Mouse (Mus musculus): Measurements from ENCODE around the gene Mecom. TPM values are rescaled to one million over a fixed set of nuclear protein-coding genes. Genes with fewer than 3 reads are reported as not detected.
A peak's percentile ranks its signal among the peaks of the same experiment; 100 is the strongest.

The Mecom gene
- polyA plus RNA-seq, 1 experiment from 2014 or later: 44.4 TPM

DNA sequence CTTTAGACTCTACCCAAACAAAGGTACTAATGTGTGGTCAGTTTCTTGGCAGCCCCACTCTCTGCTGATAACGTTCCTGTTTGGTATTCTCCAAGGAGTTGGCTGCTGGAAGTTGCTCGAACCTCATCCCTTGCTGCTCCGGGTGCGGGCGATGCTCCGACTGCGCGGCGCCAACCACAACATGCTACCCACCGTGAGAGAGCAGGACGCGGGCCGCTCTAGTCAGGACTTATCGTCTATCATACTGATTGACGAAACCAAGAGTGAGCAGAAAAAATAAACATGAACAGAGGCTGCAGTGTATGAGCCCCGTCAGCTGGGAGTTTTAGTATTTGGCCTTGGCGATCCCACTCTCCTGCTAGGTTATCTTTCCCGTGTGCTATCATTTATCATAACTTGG, 441.3 kb downstream of the Mecom start:
- no peak overlapping the region for H3K4me3 ChIP-seq
- no peak overlapping the region; the same call in 1 of the 2 replicates for H3K27ac ChIP-seq
- ATAC-seq (ENCODE audit: low FRiP score): no peak
- H3K27me3 ChIP-seq: no peaks in the 10 kb centered on the region
- no peak overlapping the region for H3K9ac ChIP-seq
- no peaks in the 10 kb centered on the region for H3K36me3 ChIP-seq
- no peaks in the 10 kb centered on the region for H3K4me1 ChIP-seq
- H3K4me2 ChIP-seq (replicated peaks): no peak overlapping the region
- WGBS: 64% methylated on average over 18 of the region's 18 CpGs
- H3K9me3 ChIP-seq (replicated peaks): no peaks in the 10 kb centered on the region

- Histone ChIP-seq H3K9me3 (replicated peaks) (no peaks in the 10 kb centered on the region), H3K4me3 (no peak overlapping the region), H3K27me3 (no peaks in the 10 kb centered on the region), H3K27ac (no peak overlapping the region), H3K4me2 (replicated peaks) (no peak overlapping the region), H3K9ac (no peak overlapping the region), H3K36me3 (no peaks in the 10 kb centered on the region), H3K4me1 (no peaks in the 10 kb centered on the region)
- WGBS: 61% methylated on average over 1 of the region's 1 CpGs
- no peak for ATAC-seq (ENCODE audit: low FRiP score)
These were observed 441.9 kb downstream of the Mecom start for GRCm38 (mm10) chr3:30105859-30106258.

- H3K27ac ChIP-seq: no peak overlapping the region; the same call in 1 of the 2 replicates
- no peak overlapping the region for H3K4me3 ChIP-seq
- no peaks in the 10 kb centered on the region for H3K27me3 ChIP-seq
- peak overlapping the region; percentile 21; the same call in 1 of the 2 replicates for H3K4me2 ChIP-seq (replicated peaks)
- H3K4me1 ChIP-seq: no peaks in the 10 kb centered on the region
- no peaks in the 10 kb centered on the region for H3K36me3 ChIP-seq
- H3K9me3 ChIP-seq (replicated peaks): no peaks in the 10 kb centered on the region
- 55% methylated on average over 15 of the region's 15 CpGs for WGBS
- H3K9ac ChIP-seq: no peak overlapping the region
- ATAC-seq (ENCODE audit: low FRiP score): no peak
These were observed 442.5 kb downstream of the Mecom start for GRCm38 (mm10) chr3:30105194-30105823.

DNA sequence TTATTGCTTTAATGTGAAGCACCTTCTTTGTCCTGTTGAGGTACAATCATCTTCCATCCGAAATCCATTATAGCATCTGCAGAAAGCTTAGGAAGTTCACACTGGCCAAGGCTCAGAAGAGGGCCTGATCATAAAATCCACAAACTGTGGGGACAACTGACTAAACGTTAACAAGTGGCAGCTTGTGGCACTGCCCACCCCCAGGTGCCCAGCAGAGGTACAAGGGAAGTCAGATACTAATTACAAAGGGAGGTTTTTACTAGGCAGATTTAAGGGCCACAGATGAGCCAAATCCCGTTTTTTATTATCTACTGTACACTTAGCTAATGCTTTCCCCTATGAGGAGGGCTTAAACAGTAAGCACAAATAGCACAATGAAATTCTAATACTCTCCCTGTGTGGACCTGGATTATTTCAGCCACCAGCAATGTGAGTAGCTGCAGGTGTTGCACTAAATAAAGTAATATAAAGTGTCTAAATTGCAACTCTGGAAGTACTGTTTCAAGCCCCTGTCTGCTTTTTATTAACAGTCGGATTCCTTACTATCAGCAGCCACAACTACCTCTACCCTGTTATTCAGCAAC, 443.2 kb downstream of the Mecom start:
- Histone ChIP-seq H3K27ac (no peak overlapping the region), H3K4me3 (no peak overlapping the region), H3K9me3 (replicated peaks) (no peaks in the 10 kb centered on the region), H3K4me1 (no peaks in the 10 kb centered on the region), H3K27me3 (no peaks in the 10 kb centered on the region), H3K9ac (no peak overlapping the region), H3K4me2 (replicated peaks) (no peak overlapping the region; the same call in 1 of the 2 replicates), H3K36me3 (no peaks in the 10 kb centered on the region)
- WGBS: 59% methylated on average over 4 of the region's 4 CpGs
- no peak for ATAC-seq (ENCODE audit: low FRiP score)

DNA sequence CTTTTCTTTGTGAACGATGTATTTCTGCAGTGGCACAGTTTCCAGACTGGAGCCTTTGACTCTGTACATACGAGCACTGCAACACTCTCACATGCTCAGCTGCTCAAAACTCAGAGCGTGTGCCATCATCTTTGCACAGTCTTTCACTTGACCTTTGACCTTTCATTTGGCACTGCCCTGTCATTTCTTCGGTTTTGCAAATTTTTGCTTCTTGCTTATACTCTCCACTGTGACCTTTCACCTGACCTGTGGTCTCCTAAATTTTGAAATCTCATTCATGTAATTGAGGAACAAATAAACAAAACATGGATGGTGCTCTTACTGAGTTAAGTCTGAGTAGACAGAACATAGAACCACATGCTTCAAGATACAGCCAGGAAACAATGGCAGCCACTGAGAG, 446.7 kb downstream of the Mecom start:
- H3K4me2 ChIP-seq (replicated peaks): no peak overlapping the region
- H3K27ac ChIP-seq: no peak overlapping the region
- 74% methylated on average over 4 of the region's 4 CpGs for WGBS
- no peak overlapping the region for H3K9ac ChIP-seq
- H3K4me1 ChIP-seq: no peaks in the 10 kb centered on the region
- no peaks in the 10 kb centered on the region for H3K36me3 ChIP-seq
- no peak for ATAC-seq (ENCODE audit: low FRiP score)
- H3K9me3 ChIP-seq (replicated peaks): no peaks in the 10 kb centered on the region
- no peaks in the 10 kb centered on the region for H3K27me3 ChIP-seq
- H3K4me3 ChIP-seq: no peak overlapping the region

- ATAC-seq (ENCODE audit: low FRiP score): no peak
These were observed 450.1 kb downstream of the Mecom start for GRCm38 (mm10) chr3:30097713-30098112.

DNA sequence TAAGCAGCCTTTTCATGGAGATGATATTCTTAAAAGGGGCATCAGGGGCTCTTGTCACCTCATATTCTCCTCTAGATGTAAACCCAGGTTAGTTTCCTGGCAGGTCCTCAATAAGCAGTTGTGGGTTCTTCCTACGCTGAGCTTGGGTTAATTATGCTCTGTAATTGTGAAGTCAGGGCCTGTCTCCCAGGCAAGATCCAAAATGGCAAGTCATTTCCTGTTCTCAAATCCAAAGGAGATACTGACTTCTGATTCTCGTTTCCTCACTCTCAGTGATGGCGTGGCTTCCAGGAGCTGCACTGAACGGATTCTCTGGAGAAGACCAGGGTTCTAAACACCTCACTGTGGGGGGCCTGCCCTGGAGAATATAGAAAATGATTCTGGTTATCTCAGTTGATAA, 450.7 kb downstream of the Mecom start:
- H3K4me3 ChIP-seq: no peak overlapping the region
- H3K36me3 ChIP-seq: no peaks in the 10 kb centered on the region
- H3K9ac ChIP-seq: no peak overlapping the region
- no peak overlapping the region for H3K27ac ChIP-seq
- no peak overlapping the region for H3K4me2 ChIP-seq (replicated peaks)
- 74% methylated on average over 4 of the region's 4 CpGs for WGBS
- no peaks in the 10 kb centered on the region for H3K9me3 ChIP-seq (replicated peaks)
- H3K4me1 ChIP-seq: no peaks in the 10 kb centered on the region
- no peak for ATAC-seq (ENCODE audit: low FRiP score)
- H3K27me3 ChIP-seq: no peaks in the 10 kb centered on the region

More at GRCm38 (mm10) chr3:30097713-30098112, 450.1 kb downstream of the Mecom start:
- 83% methylated on average over 3 of the region's 3 CpGs for WGBS
- Histone ChIP-seq H3K4me3 (no peak overlapping the region), H3K36me3 (no peaks in the 10 kb centered on the region), H3K27ac (no peak overlapping the region), H3K9ac (no peak overlapping the region), H3K4me1 (no peaks in the 10 kb centered on the region), H3K9me3 (replicated peaks) (no peaks in the 10 kb centered on the region), H3K4me2 (replicated peaks) (no peak overlapping the region), H3K27me3 (no peaks in the 10 kb centered on the region)

DNA sequence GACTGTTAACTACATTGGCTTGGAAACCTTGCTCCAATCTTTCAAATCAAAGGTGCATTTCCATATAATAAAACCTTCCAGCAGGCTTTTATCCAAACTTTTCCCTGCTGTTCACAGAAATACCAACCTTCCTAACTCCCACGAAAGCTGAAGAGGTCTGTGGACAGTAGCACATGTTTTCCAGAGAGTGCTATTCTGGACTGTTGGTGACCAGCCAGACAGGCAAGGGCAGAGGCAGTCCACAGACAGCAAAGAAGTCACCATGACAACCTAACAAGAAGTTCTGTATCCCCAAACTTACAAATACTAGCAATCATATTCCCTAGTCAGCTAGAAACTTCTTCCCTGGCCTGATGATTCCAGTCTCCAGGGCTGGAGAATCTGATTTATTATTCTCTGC, 454.8 kb downstream of the Mecom start:
- Histone ChIP-seq H3K9me3 (replicated peaks) (no peaks in the 10 kb centered on the region), H3K27ac (no peak overlapping the region), H3K4me1 (no peaks in the 10 kb centered on the region), H3K9ac (no peak overlapping the region), H3K4me3 (no peak overlapping the region), H3K27me3 (no peaks in the 10 kb centered on the region), H3K4me2 (replicated peaks) (no peak overlapping the region), H3K36me3 (no peaks in the 10 kb centered on the region)
- WGBS: 79% methylated on average over 1 of the region's 1 CpGs
- ATAC-seq (ENCODE audit: low FRiP score): no peak

DNA sequence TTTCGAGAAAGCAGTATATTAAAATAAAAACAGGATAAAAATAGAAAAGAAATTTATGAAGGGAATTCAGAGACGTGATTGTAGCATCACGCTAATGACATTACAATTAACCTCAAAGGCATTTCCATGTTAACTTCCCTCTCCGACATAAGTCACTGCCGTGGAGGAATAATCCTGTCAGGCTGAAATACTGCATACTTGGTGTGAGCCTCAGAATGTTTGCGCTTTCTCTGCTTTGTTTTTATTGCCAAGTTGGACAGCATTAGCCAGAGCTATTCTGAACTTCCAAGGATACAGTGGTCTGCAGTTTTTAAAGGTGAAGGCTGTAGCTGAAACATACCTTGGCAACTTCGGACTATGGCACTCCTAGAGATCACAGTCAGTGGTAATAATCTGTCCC, 455.3 kb downstream of the Mecom start:
- no peaks in the 10 kb centered on the region for H3K4me1 ChIP-seq
- no peak overlapping the region for H3K4me2 ChIP-seq (replicated peaks)
- no peaks in the 10 kb centered on the region for H3K9me3 ChIP-seq (replicated peaks)
- 84% methylated on average over 7 of the region's 7 CpGs for WGBS
- no peaks in the 10 kb centered on the region for H3K36me3 ChIP-seq
- no peak overlapping the region for H3K9ac ChIP-seq
- no peak overlapping the region for H3K27ac ChIP-seq
- H3K4me3 ChIP-seq: no peak overlapping the region
- no peak for ATAC-seq (ENCODE audit: low FRiP score)
- no peaks in the 10 kb centered on the region for H3K27me3 ChIP-seq

GRCm38 (mm10) chr3:30091860-30092259, 455.9 kb downstream of the Mecom start:
- Histone ChIP-seq H3K4me2 (replicated peaks) (no peak overlapping the region), H3K9ac (no peak overlapping the region), H3K27ac (no peak overlapping the region), H3K27me3 (no peaks in the 10 kb centered on the region), H3K4me3 (no peak overlapping the region), H3K4me1 (no peaks in the 10 kb centered on the region), H3K36me3 (no peaks in the 10 kb centered on the region), H3K9me3 (replicated peaks) (no peaks in the 10 kb centered on the region)
- no peak for ATAC-seq (ENCODE audit: low FRiP score)
- WGBS: 90% methylated on average over 3 of the region's 3 CpGs

- ATAC-seq (ENCODE audit: low FRiP score): no peak
- Histone ChIP-seq H3K27me3 (no peaks in the 10 kb centered on the region), H3K36me3 (no peaks in the 10 kb centered on the region), H3K4me3 (no peak overlapping the region), H3K9me3 (replicated peaks) (no peaks in the 10 kb centered on the region), H3K4me1 (no peaks in the 10 kb centered on the region), H3K9ac (no peak overlapping the region), H3K27ac (no peak overlapping the region), H3K4me2 (replicated peaks) (no peak overlapping the region)
- 93% methylated on average over 1 of the region's 1 CpGs for WGBS
These were observed 456.4 kb downstream of the Mecom start for GRCm38 (mm10) chr3:30091401-30091800.

GRCm38 (mm10) chr3:30086139-30086538, 461.7 kb downstream of the Mecom start:
- Histone ChIP-seq H3K9me3 (replicated peaks) (no peaks in the 10 kb centered on the region), H3K27me3 (no peaks in the 10 kb centered on the region), H3K27ac (no peak overlapping the region), H3K4me3 (no peak overlapping the region), H3K4me2 (replicated peaks) (no peak overlapping the region), H3K36me3 (no peaks in the 10 kb centered on the region), H3K4me1 (peaks cover 6% of the 10 kb centered on the region; the same call in 1 of the 2 replicates), H3K9ac (no peak overlapping the region)
- 66% methylated on average over 6 of the region's 6 CpGs for WGBS
- ATAC-seq (ENCODE audit: low FRiP score): no peak

GRCm38 (mm10) chr3:30083842-30084241, 464.0 kb downstream of the Mecom start:
- Histone ChIP-seq H3K9ac (no peak overlapping the region), H3K4me3 (no peak overlapping the region), H3K9me3 (replicated peaks) (no peaks in the 10 kb centered on the region), H3K27me3 (no peaks in the 10 kb centered on the region), H3K4me2 (replicated peaks) (no peak overlapping the region), H3K27ac (no peak overlapping the region), H3K36me3 (no peaks in the 10 kb centered on the region), H3K4me1 (peaks cover 6% of the 10 kb centered on the region; the same call in 1 of the 2 replicates)
- WGBS: 79% methylated on average over 1 of the region's 1 CpGs
- ATAC-seq (ENCODE audit: low FRiP score): no peak
